Mouse (Mus musculus) brain, embryonic 18.5 days (tissue): ENCODE measurements around the gene Hnrnpd.

ENCODE experiments used
- DNase-seq: peaks from one replicate; pipeline ENCODE4 v3.0.0-alpha.2; 2012; ENCODE audit warnings: low read depth, low spot score

Gene Hnrnpd

DNA sequence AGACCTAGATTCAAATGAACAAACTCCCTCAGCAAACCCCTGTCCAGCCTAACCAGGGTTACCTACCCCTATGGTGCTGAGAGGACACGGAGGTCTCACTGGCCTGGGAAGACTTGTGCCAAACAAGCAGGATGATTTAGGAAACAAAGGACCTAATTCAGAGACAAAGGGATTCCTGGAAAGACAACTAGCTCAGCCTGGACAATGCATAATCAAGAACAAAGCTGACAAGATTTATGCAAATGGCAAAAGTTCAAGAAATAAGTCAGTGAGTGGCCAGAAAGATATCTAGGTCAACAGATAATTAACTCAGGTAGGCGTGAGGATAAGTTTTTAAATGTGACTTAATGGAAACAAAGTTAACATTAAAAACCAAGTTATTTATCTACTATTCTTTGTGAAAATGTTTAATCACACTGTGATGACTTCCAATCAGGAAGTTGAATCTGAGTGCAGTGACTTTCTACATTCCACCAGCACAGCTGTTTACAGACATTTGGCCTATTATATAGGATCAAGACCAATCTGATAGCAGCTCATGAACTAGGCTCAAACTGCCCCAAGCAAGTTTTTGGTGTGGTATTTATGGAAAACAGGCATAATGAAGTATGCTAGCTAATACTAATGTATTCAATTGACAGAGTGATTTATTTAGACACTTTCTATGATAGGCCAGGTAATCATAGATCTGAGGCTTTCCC lies 19.4 kb downstream of the Hnrnpd start:
- DNase-seq: no peak

DNA sequence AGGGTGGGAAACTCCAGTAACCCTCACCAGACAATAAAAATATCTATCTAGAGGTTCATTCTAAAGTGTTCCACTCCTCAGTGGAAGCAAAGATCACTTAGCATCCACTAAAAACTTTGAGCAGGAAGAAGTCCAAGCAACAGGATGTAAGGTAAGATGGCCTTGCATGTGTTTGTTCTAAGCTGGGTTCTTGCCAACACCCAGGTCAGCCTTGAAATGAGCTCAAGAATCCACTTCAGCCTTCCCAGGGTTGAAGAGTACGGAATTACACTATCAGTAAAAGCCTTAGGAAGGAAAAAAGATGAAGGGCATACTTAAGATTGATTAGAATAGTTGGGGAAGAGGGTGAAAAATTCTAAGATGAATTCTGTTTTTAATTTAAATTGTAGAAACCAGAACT lies 20.1 kb downstream of the Hnrnpd start:
- no peak for DNase-seq

DNA sequence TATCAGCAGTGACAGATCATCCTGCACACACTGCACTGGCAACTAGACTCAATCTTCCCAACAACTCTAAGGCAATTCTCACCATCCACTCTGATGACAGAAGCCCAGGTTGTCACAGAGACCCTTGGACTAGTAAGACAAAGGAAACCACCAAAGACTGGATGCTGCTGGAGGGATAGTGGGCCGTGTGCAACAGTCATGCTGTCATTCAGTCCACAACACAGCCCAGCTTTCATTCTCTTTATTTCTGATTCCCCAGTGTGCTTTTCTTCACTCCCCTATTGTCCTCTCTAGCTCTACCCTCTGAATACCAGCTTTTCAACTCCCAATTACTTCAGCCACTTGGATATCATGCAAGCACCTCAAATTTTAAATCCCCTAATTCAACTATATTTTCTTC lies 24.9 kb downstream of the Hnrnpd start:
- DNase-seq: no peak

DNA sequence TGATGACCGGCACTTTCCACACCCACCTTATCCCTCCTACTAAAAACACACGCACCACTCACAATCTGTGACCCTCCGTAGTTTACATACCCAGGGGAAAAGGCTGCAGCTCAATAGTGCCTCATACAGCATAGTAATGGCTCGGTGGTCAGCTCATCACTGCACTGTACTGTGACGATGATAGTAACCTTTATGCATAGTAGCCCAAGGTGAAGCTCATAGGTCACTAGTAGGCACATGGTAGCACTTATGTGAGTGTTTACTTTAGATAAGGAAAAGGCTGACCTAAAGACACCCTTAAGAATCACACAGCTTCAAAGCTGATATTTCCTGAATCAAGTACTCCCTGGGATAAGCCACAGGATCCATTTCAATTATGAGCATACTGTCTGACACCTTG lies 26.2 kb downstream of the Hnrnpd start:
- no peak for DNase-seq

DNA sequence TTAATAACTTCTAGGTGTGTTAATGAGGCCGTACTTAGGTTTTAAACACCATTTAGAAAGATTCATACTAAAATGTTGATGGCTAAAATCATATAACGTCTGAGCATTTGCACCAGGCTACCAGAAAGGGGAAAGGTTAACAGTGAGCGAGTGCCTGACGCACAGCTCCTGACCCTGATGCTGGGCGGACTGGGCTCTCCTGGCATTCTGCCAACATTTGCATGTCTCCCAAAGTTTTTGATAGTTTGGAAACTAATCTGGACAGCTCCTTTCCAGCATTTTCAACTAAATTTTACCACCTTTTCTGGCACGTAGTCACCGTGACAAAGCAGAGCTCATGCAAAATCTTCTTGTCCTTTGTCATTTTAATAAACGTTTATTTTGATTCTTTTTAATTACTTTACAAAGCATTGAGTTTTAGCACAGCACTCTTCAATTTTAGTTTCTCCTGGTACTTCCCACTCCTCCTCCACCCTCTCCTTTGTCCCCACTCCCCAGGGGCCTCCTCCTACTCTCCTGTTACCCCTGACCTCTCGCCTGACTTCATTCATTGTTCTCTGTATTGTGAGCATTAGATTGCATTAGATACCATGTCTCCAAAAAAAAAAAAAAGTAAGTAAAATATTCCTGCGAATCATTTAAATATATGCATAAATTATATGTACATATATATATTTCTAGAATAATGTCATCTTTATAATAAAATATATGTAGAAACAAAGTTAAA lies 36.8 kb downstream of the Hnrnpd start:
- no peak for DNase-seq

DNA sequence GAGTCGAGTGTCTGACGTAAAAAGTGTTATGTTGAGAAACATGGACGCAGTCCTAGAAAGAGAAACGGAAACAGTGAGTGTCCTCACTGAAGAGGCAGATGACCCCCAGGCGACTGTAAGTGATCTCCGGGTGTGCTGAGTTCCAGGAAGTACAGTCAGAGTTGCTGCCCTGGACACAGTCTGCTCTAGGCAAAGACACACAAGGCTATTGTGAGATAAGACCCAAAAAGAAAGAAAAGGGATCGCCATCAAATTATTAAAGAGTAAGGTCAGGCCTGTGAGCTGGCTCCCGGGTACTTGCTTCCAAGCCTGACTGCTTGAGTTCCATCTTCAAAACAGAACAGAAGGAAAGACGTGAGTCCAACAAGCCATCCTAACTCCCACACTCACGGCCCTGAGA lies 37.5 kb downstream of the Hnrnpd start:
- DNase-seq: no peak

DNA sequence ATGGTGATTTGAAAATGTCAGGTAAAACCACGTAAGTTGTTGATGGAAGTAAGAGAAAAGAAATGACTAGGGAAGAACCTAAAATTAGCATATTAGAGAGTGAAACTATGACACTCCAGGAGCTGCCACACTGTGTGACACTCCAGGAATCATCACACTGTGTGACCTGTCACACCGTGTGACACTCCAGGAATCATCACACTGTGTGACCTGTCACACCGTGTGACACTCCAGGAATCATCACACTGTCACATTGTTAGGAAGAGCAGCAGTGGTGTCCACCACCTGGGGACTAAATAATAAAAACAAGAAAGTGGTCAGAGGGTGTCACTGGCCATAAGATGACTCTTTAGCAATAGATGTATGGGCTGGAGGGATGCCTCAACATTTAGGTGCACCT lies 39.3 kb downstream of the Hnrnpd start:
- DNase-seq: no peak

DNA sequence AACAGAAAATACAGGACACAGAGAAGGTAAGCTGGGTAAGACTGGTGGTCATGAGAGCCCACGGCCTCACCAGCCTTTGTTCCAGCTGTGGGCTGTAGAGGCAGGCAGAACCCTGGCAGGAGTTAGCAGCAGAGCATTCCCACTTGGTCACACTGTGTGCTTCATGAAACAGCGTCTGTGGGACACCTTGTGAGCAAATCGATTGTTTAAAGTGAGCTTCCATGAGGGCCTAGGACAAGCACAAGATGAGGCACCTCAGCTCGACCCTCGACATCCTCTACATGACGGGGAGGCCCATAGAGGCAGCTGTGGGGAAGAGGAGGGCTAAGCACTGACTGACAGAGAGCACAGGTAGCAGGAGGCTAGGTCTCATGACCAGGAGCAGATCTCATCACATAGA lies 46.8 kb downstream of the Hnrnpd start:
- DNase-seq: no peak

DNA sequence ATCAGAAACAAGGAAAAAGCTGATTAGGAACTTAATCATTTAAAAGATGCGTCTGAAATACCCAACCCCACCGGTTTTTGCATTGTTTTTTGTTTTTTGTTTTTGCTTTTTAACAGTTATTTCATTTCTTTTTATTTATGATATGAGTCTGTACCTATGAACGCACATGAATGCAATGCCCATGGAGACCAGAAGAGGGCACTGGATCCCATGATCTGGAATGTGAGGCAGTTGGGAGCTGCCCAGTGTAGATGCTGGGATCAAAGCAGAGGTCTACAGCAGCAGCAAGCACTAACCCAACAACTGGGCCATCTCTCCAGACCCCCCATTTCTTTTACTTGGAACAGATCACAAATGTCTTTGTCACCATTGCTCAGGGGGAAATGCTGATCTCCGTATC lies 50.8 kb downstream of the Hnrnpd start:
- DNase-seq: no peak

DNA sequence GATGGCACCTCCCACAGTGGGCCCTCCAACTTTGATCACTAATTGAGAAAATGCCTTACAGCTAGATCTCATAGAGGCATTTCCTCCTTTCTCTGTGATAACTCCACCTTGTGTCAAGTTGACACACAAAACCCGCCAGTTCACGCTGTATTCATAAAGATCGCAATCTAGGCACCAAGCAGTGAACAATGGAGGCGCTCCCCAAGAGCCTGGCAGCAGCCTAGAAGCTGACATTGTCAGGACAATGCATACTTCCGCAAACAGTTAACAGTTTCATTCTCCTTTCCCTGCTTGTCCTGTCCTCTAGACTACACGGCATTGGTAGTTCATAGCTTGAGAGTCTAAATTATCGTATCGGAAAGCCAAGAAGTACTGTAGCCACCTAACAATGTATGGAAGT lies 56.7 kb downstream of the Hnrnpd start:
- DNase-seq: no peak

DNA sequence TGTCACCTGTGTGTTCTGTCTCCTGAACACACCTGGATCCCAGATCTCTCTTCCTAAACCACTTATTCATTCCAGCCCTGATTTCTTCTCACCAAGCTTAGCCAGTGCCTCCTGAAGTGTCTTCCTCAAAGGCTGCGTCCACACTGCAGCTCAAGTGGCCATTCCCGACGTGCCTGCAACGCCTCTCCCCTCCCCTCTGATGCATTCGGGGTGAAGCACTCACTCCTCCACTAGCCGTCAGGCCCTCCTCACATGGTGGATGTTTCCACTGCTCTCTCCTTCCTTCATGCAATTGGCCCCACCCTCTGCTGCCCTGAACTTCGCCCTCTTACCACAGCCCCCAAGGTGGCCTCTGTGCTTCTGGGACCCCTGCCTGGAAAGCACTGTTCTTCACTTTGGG lies 63.2 kb downstream of the Hnrnpd start:
- no peak for DNase-seq

DNA sequence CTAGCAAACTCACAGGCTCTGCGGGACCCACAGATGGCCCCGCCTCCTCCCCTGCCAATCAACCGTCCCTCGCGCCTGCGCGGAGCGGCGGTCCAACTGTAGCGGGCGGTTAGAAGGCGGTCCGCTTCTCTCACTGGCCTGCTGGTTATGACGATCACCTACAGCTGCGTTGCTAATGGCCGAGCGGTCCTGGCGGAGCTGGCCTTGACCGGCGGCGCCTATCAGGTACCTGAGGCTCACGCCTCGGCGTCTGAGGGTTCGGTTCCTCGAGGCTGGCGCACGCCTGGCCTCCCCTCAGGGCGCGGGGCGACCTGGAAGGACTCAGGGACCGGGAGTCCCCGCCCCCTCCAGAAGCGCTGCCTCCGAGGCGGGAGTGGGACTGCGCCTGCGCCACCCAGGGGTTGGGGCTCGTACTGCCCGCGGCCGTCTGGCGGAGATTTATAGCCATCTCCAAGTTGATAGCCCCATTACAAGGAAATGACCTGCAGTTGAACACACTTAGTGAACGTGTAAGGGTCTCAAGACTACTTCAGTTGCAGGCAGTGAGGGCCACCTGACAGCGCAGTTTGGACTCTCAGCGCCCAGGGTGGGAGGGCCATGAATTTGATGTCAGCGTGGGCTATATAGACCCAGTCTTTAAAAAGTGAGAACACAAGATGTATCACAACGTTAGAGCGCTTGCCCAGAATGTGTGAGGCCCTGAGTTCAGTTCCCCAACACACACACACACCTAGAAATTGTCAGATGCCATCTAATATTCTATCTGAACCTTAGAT lies 72.4 kb downstream of the Hnrnpd start, which contains the start of gene Vamp9:
Gene Vamp9, plus strand, starts transcription at position 74 of the 776 bp plus-strand sequence.
- DNase-seq: peak; percentile 78
